Mouse (Mus musculus): ENCODE measurements around the gene Ltf. TPM values are rescaled to one million over a fixed set of nuclear protein-coding genes. Genes with fewer than 3 reads are reported as not detected.

Ltf gene
- polyA plus RNA-seq, 1 experiment from 2014 or later = not detected

- H3K4me1 ChIP-seq (ENCODE audit: control insufficient read depth, insufficient read depth, low read length) = no peaks in the 10 kb centered on the region
- no peak overlapping the region for H3K4me3 ChIP-seq (ENCODE audit: low read depth, low read length)
- ATAC-seq (ENCODE audit: insufficient read depth, low FRiP score, low TSS enrichment) (no peak), DNase-seq (ENCODE audit: low spot score) (no peak)
- H3K9ac ChIP-seq (ENCODE audit: low read length) = no peak overlapping the region
- H3K36me3 ChIP-seq (ENCODE audit: control insufficient read depth, insufficient read depth, low read length) = no peaks in the 10 kb centered on the region
- H3K4me2 ChIP-seq (ENCODE audit: low read depth) = no peak overlapping the region
- H3K9me3 ChIP-seq (ENCODE audit: control insufficient read depth, low read length) = no peaks in the 10 kb centered on the region
- no peak overlapping the region for H3K27ac ChIP-seq (ENCODE audit: low read depth, low read length)
- no peaks in the 10 kb centered on the region for H3K27me3 ChIP-seq (ENCODE audit: control insufficient read depth, insufficient read depth, low read length)
- WGBS = 71% methylated on average over 3 of the region's 3 CpGs
Observed at GRCm38 (mm10) chr9:111046222-111046621, 27.2 kb downstream of the Ltf start.

GRCm38 (mm10) chr9:111047266-111047665 lies 28.2 kb downstream of the Ltf start:
- Histone ChIP-seq H3K36me3 (ENCODE audit: control insufficient read depth, insufficient read depth, low read length) (no peaks in the 10 kb centered on the region), H3K4me1 (ENCODE audit: control insufficient read depth, insufficient read depth, low read length) (no peaks in the 10 kb centered on the region), H3K4me3 (ENCODE audit: low read depth, low read length) (no peak overlapping the region), H3K4me2 (ENCODE audit: low read depth) (no peak overlapping the region), H3K27ac (ENCODE audit: low read depth, low read length) (no peak overlapping the region), H3K27me3 (ENCODE audit: control insufficient read depth, insufficient read depth, low read length) (no peaks in the 10 kb centered on the region), H3K9ac (ENCODE audit: low read length) (no peak overlapping the region), H3K9me3 (ENCODE audit: control insufficient read depth, low read length) (no peaks in the 10 kb centered on the region)
- ATAC-seq (ENCODE audit: insufficient read depth, low FRiP score, low TSS enrichment) (no peak), DNase-seq (ENCODE audit: low spot score) (no peak)
- 93% methylated on average over 5 of the region's 5 CpGs for WGBS

GRCm38 (mm10) chr9:111048452-111048851 lies 29.4 kb downstream of the Ltf start:
- H3K4me2 ChIP-seq (ENCODE audit: low read depth) = no peak overlapping the region
- DNase-seq (ENCODE audit: low spot score) = no peak
- H3K9ac ChIP-seq (ENCODE audit: low read length) = no peak overlapping the region
- no peak overlapping the region for H3K27ac ChIP-seq (ENCODE audit: low read depth, low read length)
- H3K9me3 ChIP-seq (ENCODE audit: control insufficient read depth, low read length) = no peaks in the 10 kb centered on the region
- no peak overlapping the region for H3K4me3 ChIP-seq (ENCODE audit: low read depth, low read length)
- H3K4me1 ChIP-seq (ENCODE audit: control insufficient read depth, insufficient read depth, low read length) = no peaks in the 10 kb centered on the region
- no peak for ATAC-seq (ENCODE audit: insufficient read depth, low FRiP score, low TSS enrichment)
- no peaks in the 10 kb centered on the region for H3K36me3 ChIP-seq (ENCODE audit: control insufficient read depth, insufficient read depth, low read length)
- H3K27me3 ChIP-seq (ENCODE audit: control insufficient read depth, insufficient read depth, low read length) = no peaks in the 10 kb centered on the region
- 83% methylated on average over 3 of the region's 3 CpGs for WGBS

- ATAC-seq (ENCODE audit: insufficient read depth, low FRiP score, low TSS enrichment) (no peak), DNase-seq (ENCODE audit: low spot score) (no peak)
- Histone ChIP-seq H3K4me1 (ENCODE audit: control insufficient read depth, insufficient read depth, low read length) (no peaks in the 10 kb centered on the region), H3K4me2 (ENCODE audit: low read depth) (no peak overlapping the region), H3K27ac (ENCODE audit: low read depth, low read length) (no peak overlapping the region), H3K9ac (ENCODE audit: low read length) (no peak overlapping the region), H3K36me3 (ENCODE audit: control insufficient read depth, insufficient read depth, low read length) (no peaks in the 10 kb centered on the region), H3K4me3 (ENCODE audit: low read depth, low read length) (no peak overlapping the region), H3K9me3 (ENCODE audit: control insufficient read depth, low read length) (no peaks in the 10 kb centered on the region), H3K27me3 (ENCODE audit: control insufficient read depth, insufficient read depth, low read length) (no peaks in the 10 kb centered on the region)
- WGBS = 94% methylated on average over 9 of the region's 9 CpGs
Observed at GRCm38 (mm10) chr9:111054923-111055322, 35.9 kb downstream of the Ltf start.

- Histone ChIP-seq H3K27ac (ENCODE audit: low read depth, low read length) (no peak overlapping the region), H3K9me3 (ENCODE audit: control insufficient read depth, low read length) (no peaks in the 10 kb centered on the region), H3K36me3 (ENCODE audit: control insufficient read depth, insufficient read depth, low read length) (no peaks in the 10 kb centered on the region), H3K4me2 (ENCODE audit: low read depth) (0 out of 2 replicates have a peak overlapping the region, but pooled peaks have one; percentile 4), H3K9ac (ENCODE audit: low read length) (no peak overlapping the region), H3K4me3 (ENCODE audit: low read depth, low read length) (peak overlapping the region; percentile 6; the same call in 1 of the 2 replicates), H3K27me3 (ENCODE audit: control insufficient read depth, insufficient read depth, low read length) (no peaks in the 10 kb centered on the region), H3K4me1 (ENCODE audit: control insufficient read depth, insufficient read depth, low read length) (no peaks in the 10 kb centered on the region)
- DNase-seq (ENCODE audit: low spot score) (no peak), ATAC-seq (ENCODE audit: insufficient read depth, low FRiP score, low TSS enrichment) (no peak)
- WGBS = 80% methylated on average over 29 of the region's 29 CpGs
Observed at GRCm38 (mm10) chr9:111055800-111056518, 36.9 kb downstream of the Ltf start.

GRCm38 (mm10) chr9:111056519-111056797 lies 37.4 kb downstream of the Ltf start:
- Histone ChIP-seq H3K4me3 (ENCODE audit: low read depth, low read length) (peak overlapping the region; percentile 6; the same call in 1 of the 2 replicates), H3K9me3 (ENCODE audit: control insufficient read depth, low read length) (no peaks in the 10 kb centered on the region), H3K4me2 (ENCODE audit: low read depth) (0 out of 2 replicates have a peak overlapping the region, but pooled peaks have one; percentile 4), H3K27ac (ENCODE audit: low read depth, low read length) (no peak overlapping the region), H3K9ac (ENCODE audit: low read length) (no peak overlapping the region), H3K4me1 (ENCODE audit: control insufficient read depth, insufficient read depth, low read length) (no peaks in the 10 kb centered on the region), H3K27me3 (ENCODE audit: control insufficient read depth, insufficient read depth, low read length) (no peaks in the 10 kb centered on the region), H3K36me3 (ENCODE audit: control insufficient read depth, insufficient read depth, low read length) (no peaks in the 10 kb centered on the region)
- ATAC-seq (ENCODE audit: insufficient read depth, low FRiP score, low TSS enrichment) (no peak), DNase-seq (ENCODE audit: low spot score) (no peak)
- WGBS = 46% methylated on average over 11 of the region's 11 CpGs

- H3K4me2 ChIP-seq (ENCODE audit: low read depth) = peak within 1 kb of the TSS; percentile 16; the same call in 1 of the 2 replicates
- H3K36me3 ChIP-seq (ENCODE audit: control insufficient read depth, insufficient read depth, low read length) = no peaks in the 10 kb centered on the region
- H3K4me3 ChIP-seq (ENCODE audit: low read depth, low read length) = peak within 1 kb of the TSS; percentile 6; the same call in 1 of the 2 replicates
- no peak within 1 kb of the TSS for H3K27ac ChIP-seq (ENCODE audit: low read depth, low read length)
- no peak within 1 kb of the TSS for H3K9ac ChIP-seq (ENCODE audit: low read length)
- 58% methylated on average over 17 of the region's 17 CpGs for WGBS
- no peaks in the 10 kb centered on the region for H3K9me3 ChIP-seq (ENCODE audit: control insufficient read depth, low read length)
- H3K4me1 ChIP-seq (ENCODE audit: control insufficient read depth, insufficient read depth, low read length) = no peaks in the 10 kb centered on the region
- ATAC-seq (ENCODE audit: insufficient read depth, low FRiP score, low TSS enrichment) (no peak), DNase-seq (ENCODE audit: low spot score) (no peak)
- H3K27me3 ChIP-seq (ENCODE audit: control insufficient read depth, insufficient read depth, low read length) = no peaks in the 10 kb centered on the region
Observed at GRCm38 (mm10) chr9:111056798-111057543, 37.9 kb downstream of the Ltf start, which contains the start of gene Ccrl2. Gene Ccrl2 (minus strand): TSS chr9:111057519.

GRCm38 (mm10) chr9:111057544-111058370 lies 38.7 kb downstream of the Ltf start:
- ATAC-seq (ENCODE audit: insufficient read depth, low FRiP score, low TSS enrichment) (no peak), DNase-seq (ENCODE audit: low spot score) (no peak)
- no peaks in the 10 kb centered on the region for H3K9me3 ChIP-seq (ENCODE audit: control insufficient read depth, low read length)
- no peak overlapping the region for H3K4me3 ChIP-seq (ENCODE audit: low read depth, low read length)
- H3K4me1 ChIP-seq (ENCODE audit: control insufficient read depth, insufficient read depth, low read length) = no peaks in the 10 kb centered on the region
- no peaks in the 10 kb centered on the region for H3K27me3 ChIP-seq (ENCODE audit: control insufficient read depth, insufficient read depth, low read length)
- peak overlapping the region; percentile 16; the same call in 1 of the 2 replicates for H3K4me2 ChIP-seq (ENCODE audit: low read depth)
- no peaks in the 10 kb centered on the region for H3K36me3 ChIP-seq (ENCODE audit: control insufficient read depth, insufficient read depth, low read length)
- H3K27ac ChIP-seq (ENCODE audit: low read depth, low read length) = no peak overlapping the region
- H3K9ac ChIP-seq (ENCODE audit: low read length) = no peak overlapping the region
- 67% methylated on average over 14 of the region's 14 CpGs for WGBS

Data from neural tube, embryonic 11.5 days (tissue).